30 mouse cellular contexts compared by ENCODE assay signal in genomic region chr2:92784916-92785315, GRCm38 (mm10).
"Had no signal": no experiment of that assay in that cellular context is flagged by ENCODE, and none has a peak within 500 bp of the region (broad histone marks: within the 10 kb centered on the region; RNA-seq: fewer than 3 reads in every experiment).

No protein-coding gene starts in this region.

- H3K9ac ChIP-seq: limb, embryonic 12.5 days; limb, embryonic 13.5 days; limb, embryonic 15.5 days; liver, embryonic 12.5 days; liver, embryonic 13.5 days; liver, embryonic 14.5 days; liver, embryonic 15.5 days; liver, postnatal 0 days; lung, embryonic 14.5 days; lung, embryonic 15.5 days; midbrain, embryonic 12.5 days; midbrain, embryonic 15.5 days; neural tube, embryonic 12.5 days had no signal

- H3K36me3 ChIP-seq: limb, embryonic 10.5 days; limb, embryonic 12.5 days; limb, embryonic 13.5 days; limb, embryonic 15.5 days; liver, embryonic 12.5 days; liver, embryonic 13.5 days; liver, embryonic 15.5 days; lung, embryonic 15.5 days; midbrain, embryonic 10.5 days; midbrain, embryonic 12.5 days; midbrain, embryonic 15.5 days; neural tube, embryonic 12.5 days had no signal

- H3K4me2 ChIP-seq: limb, embryonic 12.5 days; limb, embryonic 13.5 days; limb, embryonic 15.5 days; liver, embryonic 11.5 days; liver, embryonic 12.5 days; liver, embryonic 13.5 days; liver, embryonic 15.5 days; lung, embryonic 14.5 days; lung, embryonic 15.5 days; midbrain, embryonic 11.5 days; midbrain, embryonic 12.5 days; midbrain, embryonic 15.5 days; neural tube, embryonic 12.5 days had no signal

- DNase-seq: left cerebral cortex, postnatal 4 days; liver; liver, embryonic 13.5 days; liver, postnatal 0 days; lung, adult 18-20 months; lung, adult 2 months; lung, embryonic 14.5 days; lung, postnatal 10 days; lung, postnatal 14 days; lung, postnatal 36 days; lung, postnatal 4 days; midbrain, embryonic 14.5 days had no signal

- H3K4me3 ChIP-seq: limb, embryonic 10.5 days; limb, embryonic 12.5 days; limb, embryonic 13.5 days; limb, embryonic 15.5 days; liver, embryonic 12.5 days; liver, embryonic 13.5 days; liver, embryonic 15.5 days; lung, embryonic 15.5 days; megakaryocyte, embryonic 14.5 days; midbrain, embryonic 10.5 days; midbrain, embryonic 12.5 days; midbrain, embryonic 15.5 days; myocyte; neural tube, embryonic 12.5 days had no signal

- H3K27me3 ChIP-seq: limb, embryonic 15.5 days; liver, embryonic 12.5 days; liver, embryonic 13.5 days; liver, embryonic 15.5 days; lung, embryonic 15.5 days; midbrain, embryonic 12.5 days; midbrain, embryonic 15.5 days; neural tube, embryonic 12.5 days had no signal

- ATAC-seq: liver, embryonic 12.5 days; liver, postnatal 0 days; lung, postnatal 0 days; midbrain, embryonic 15.5 days had no signal

- H3K4me1 ChIP-seq: limb, embryonic 15.5 days; liver, embryonic 12.5 days; liver, embryonic 13.5 days; liver, embryonic 15.5 days; lung, embryonic 15.5 days; midbrain, embryonic 10.5 days; midbrain, embryonic 12.5 days; midbrain, embryonic 15.5 days; neural tube, embryonic 12.5 days had no signal

- H3K9me3 ChIP-seq: limb, embryonic 10.5 days; limb, embryonic 12.5 days; limb, embryonic 13.5 days; limb, embryonic 15.5 days; liver, embryonic 12.5 days; liver, embryonic 13.5 days; liver, embryonic 15.5 days; lung, embryonic 15.5 days; megakaryocyte, embryonic 14.5 days; midbrain, embryonic 10.5 days; midbrain, embryonic 12.5 days; midbrain, embryonic 15.5 days; neural tube, embryonic 12.5 days had no signal

- H3K27ac ChIP-seq: limb, embryonic 10.5 days; limb, embryonic 12.5 days; limb, embryonic 13.5 days; limb, embryonic 15.5 days; liver, embryonic 12.5 days; liver, embryonic 13.5 days; liver, embryonic 14.5 days; liver, embryonic 15.5 days; lung, embryonic 15.5 days; macrophage; midbrain, embryonic 10.5 days; midbrain, embryonic 12.5 days; midbrain, embryonic 15.5 days; neural tube, embryonic 12.5 days had no signal
